Mouse (Mus musculus): ENCODE results near the gene Gtsf2. TPM values are rescaled to one million over a fixed set of nuclear protein-coding genes. Genes with fewer than 3 reads are reported as not detected.
"Not testable (repeated sequence)": the region's sequence is repeated elsewhere in the genome, so short reads cannot be mapped to it uniquely, and the experiment has no call there.

Gtsf2 gene
- polyA plus RNA-seq, 1 experiment from 2014 or later, result not detected

GRCm38 (mm10) chr15:103471488-103472194, 23.4 kb upstream of the Gtsf2 start:
- Histone ChIP-seq H3K4me1 (no peaks in the 10 kb centered on the region), H3K4me3 (no peak overlapping the region), H3K9me3 (no peaks in the 10 kb centered on the region), H3K27me3 (no peaks in the 10 kb centered on the region), H3K4me2 (replicated peaks) (no peak overlapping the region), H3K36me3 (no peaks in the 10 kb centered on the region), H3K27ac (replicated peaks) (no peak overlapping the region), H3K9ac (replicated peaks) (no peak overlapping the region)
- ATAC-seq (replicated peaks), result no peak
- WGBS, result 88% methylated on average over 7 of the region's 7 CpGs

- Histone ChIP-seq H3K27ac (replicated peaks) (no peak overlapping the region), H3K9me3 (no peaks in the 10 kb centered on the region), H3K9ac (replicated peaks) (no peak overlapping the region), H3K4me2 (replicated peaks) (no peak overlapping the region), H3K4me1 (no peaks in the 10 kb centered on the region), H3K36me3 (no peaks in the 10 kb centered on the region), H3K27me3 (no peaks in the 10 kb centered on the region), H3K4me3 (no peak overlapping the region)
- ATAC-seq (replicated peaks), result no peak
- 66% methylated on average over 7 of the region's 7 CpGs for WGBS
These were observed 14.4 kb upstream of the Gtsf2 start for GRCm38 (mm10) chr15:103462539-103463261.

GRCm38 (mm10) chr15:103454449-103454848, 6.2 kb upstream of the Gtsf2 start:
- no peak overlapping the region for H3K4me3 ChIP-seq
- no peak overlapping the region for H3K9ac ChIP-seq (replicated peaks)
- H3K4me2 ChIP-seq (replicated peaks), result no peak overlapping the region
- WGBS, result 91% methylated on average over 6 of the region's 6 CpGs
- no peaks in the 10 kb centered on the region for H3K4me1 ChIP-seq
- H3K36me3 ChIP-seq, result no peaks in the 10 kb centered on the region
- no peak for ATAC-seq (replicated peaks)
- no peak overlapping the region for H3K27ac ChIP-seq (replicated peaks)
- H3K27me3 ChIP-seq, result no peaks in the 10 kb centered on the region
- no peaks in the 10 kb centered on the region for H3K9me3 ChIP-seq

GRCm38 (mm10) chr15:103453551-103454218, 5.4 kb upstream of the Gtsf2 start, which contains the start of gene Nckap1l:
TSS of gene Nckap1l (plus strand) at chr15:103453794.
- Histone ChIP-seq H3K27me3 (no peaks in the 10 kb centered on the region), H3K4me3 (no peak within 1 kb of the TSS), H3K27ac (replicated peaks) (no peak within 1 kb of the TSS), H3K9me3 (no peaks in the 10 kb centered on the region), H3K4me2 (replicated peaks) (no peak within 1 kb of the TSS), H3K9ac (replicated peaks) (no peak within 1 kb of the TSS), H3K4me1 (no peaks in the 10 kb centered on the region), H3K36me3 (no peaks in the 10 kb centered on the region)
- no peak for ATAC-seq (replicated peaks)
- WGBS, result 92% methylated on average over 13 of the region's 13 CpGs

- H3K27me3 ChIP-seq; H3K27ac ChIP-seq (replicated peaks); H3K9me3 ChIP-seq; H3K4me2 ChIP-seq (replicated peaks); H3K36me3 ChIP-seq; H3K4me1 ChIP-seq; H3K9ac ChIP-seq (replicated peaks); ATAC-seq (replicated peaks); H3K4me3 ChIP-seq: not testable (repeated sequence)
- WGBS, result 85% methylated on average over 4 of the region's 4 CpGs
These were observed 2.3 kb downstream of the Gtsf2 start for GRCm38 (mm10) chr15:103445966-103446365.

- Histone ChIP-seq H3K4me1 (no peaks in the 10 kb centered on the region), H3K9ac (replicated peaks) (no peak within 1 kb of the TSS), H3K4me2 (replicated peaks) (no peak within 1 kb of the TSS), H3K4me3 (no peak within 1 kb of the TSS), H3K9me3 (no peaks in the 10 kb centered on the region), H3K27me3 (no peaks in the 10 kb centered on the region), H3K36me3 (no peaks in the 10 kb centered on the region), H3K27ac (replicated peaks) (no peak within 1 kb of the TSS)
- WGBS, result 95% methylated on average over 16 of the region's 16 CpGs
- ATAC-seq (replicated peaks), result no peak
These were observed 18.0 kb downstream of the Gtsf2 start, which contains the start of gene Gtsf1 for GRCm38 (mm10) chr15:103430241-103430640. TSS of gene Gtsf1 (minus strand) at chr15:103430470.

GRCm38 (mm10) chr15:103427017-103427416, 21.3 kb downstream of the Gtsf2 start:
- no peak overlapping the region for H3K27ac ChIP-seq (replicated peaks)

GRCm38 (mm10) chr15:103405586-103405985, 42.7 kb downstream of the Gtsf2 start:
- not testable (repeated sequence) for H3K9me3 ChIP-seq; H3K36me3 ChIP-seq; ATAC-seq (replicated peaks); H3K4me3 ChIP-seq; H3K4me2 ChIP-seq (replicated peaks); H3K27ac ChIP-seq (replicated peaks); H3K27me3 ChIP-seq; H3K4me1 ChIP-seq; H3K9ac ChIP-seq (replicated peaks)
- WGBS, result 94% methylated on average over 3 of the region's 3 CpGs

More at GRCm38 (mm10) chr15:103427017-103427416, 21.3 kb downstream of the Gtsf2 start:
- H3K27me3 ChIP-seq, result no peaks in the 10 kb centered on the region
- H3K4me2 ChIP-seq (replicated peaks), result no peak overlapping the region
- no peaks in the 10 kb centered on the region for H3K4me1 ChIP-seq
- no peak overlapping the region for H3K9ac ChIP-seq (replicated peaks)
- no peaks in the 10 kb centered on the region for H3K36me3 ChIP-seq
- H3K9me3 ChIP-seq, result no peaks in the 10 kb centered on the region
- ATAC-seq (replicated peaks), result no peak
- no peak overlapping the region for H3K4me3 ChIP-seq
- WGBS, result 30% methylated on average over 2 of the region's 2 CpGs

- Histone ChIP-seq H3K9ac (replicated peaks) (no peak overlapping the region), H3K27ac (replicated peaks) (no peak overlapping the region), H3K36me3 (no peaks in the 10 kb centered on the region), H3K4me1 (no peaks in the 10 kb centered on the region), H3K9me3 (no peaks in the 10 kb centered on the region), H3K4me2 (replicated peaks) (no peak overlapping the region), H3K27me3 (no peaks in the 10 kb centered on the region), H3K4me3 (no peak overlapping the region)
- 91% methylated on average over 5 of the region's 5 CpGs for WGBS
- no peak for ATAC-seq (replicated peaks)
These were observed 46.9 kb downstream of the Gtsf2 start for GRCm38 (mm10) chr15:103401361-103401760.

GRCm38 (mm10) chr15:103393577-103393976, 54.7 kb downstream of the Gtsf2 start:
- no peak for ATAC-seq (replicated peaks)
- H3K27me3 ChIP-seq, result no peaks in the 10 kb centered on the region
- H3K9ac ChIP-seq (replicated peaks), result no peak overlapping the region
- H3K4me2 ChIP-seq (replicated peaks), result no peak overlapping the region
- H3K4me1 ChIP-seq, result no peaks in the 10 kb centered on the region
- no peaks in the 10 kb centered on the region for H3K9me3 ChIP-seq
- no peak overlapping the region for H3K27ac ChIP-seq (replicated peaks)
- no peaks in the 10 kb centered on the region for H3K36me3 ChIP-seq
- no peak overlapping the region for H3K4me3 ChIP-seq

Data from forebrain, embryonic 15.5 days (tissue).